Mouse (Mus musculus) layer of hippocampus, postnatal 10 days (tissue): Measurements from ENCODE around the gene Arhgap42. TPM values are rescaled to one million over a fixed set of nuclear protein-coding genes. Genes with fewer than 3 reads are reported as not detected.

Experiments
- DNase-seq, 2 experiments: peaks; one replicate each; pipeline ENCODE4 v3.0.0; 2021; ENCODE audit warnings: low spot score in 2 of 2
- long read RNA-seq: library from polyadenylated mRNA; stranded (forward); transcript quantifications from one replicate; pipeline ENCODE4 v2.0.0, GENCODE M21; 2023
- total RNA-seq, 2 experiments: library from RNA; stranded (reverse); gene quantifications; 2 replicates each; pipeline ENCODE4 v1.2.3; 2021

Gene Arhgap42
- total RNA-seq = 10 to 100 TPM; 12.6 to 15.6 TPM
- long read RNA-seq, partial matches to known transcripts = 0 of 3 reads
- long read RNA-seq, other reads (novel, unspliced or antisense) = 3 of 3 reads

DNA sequence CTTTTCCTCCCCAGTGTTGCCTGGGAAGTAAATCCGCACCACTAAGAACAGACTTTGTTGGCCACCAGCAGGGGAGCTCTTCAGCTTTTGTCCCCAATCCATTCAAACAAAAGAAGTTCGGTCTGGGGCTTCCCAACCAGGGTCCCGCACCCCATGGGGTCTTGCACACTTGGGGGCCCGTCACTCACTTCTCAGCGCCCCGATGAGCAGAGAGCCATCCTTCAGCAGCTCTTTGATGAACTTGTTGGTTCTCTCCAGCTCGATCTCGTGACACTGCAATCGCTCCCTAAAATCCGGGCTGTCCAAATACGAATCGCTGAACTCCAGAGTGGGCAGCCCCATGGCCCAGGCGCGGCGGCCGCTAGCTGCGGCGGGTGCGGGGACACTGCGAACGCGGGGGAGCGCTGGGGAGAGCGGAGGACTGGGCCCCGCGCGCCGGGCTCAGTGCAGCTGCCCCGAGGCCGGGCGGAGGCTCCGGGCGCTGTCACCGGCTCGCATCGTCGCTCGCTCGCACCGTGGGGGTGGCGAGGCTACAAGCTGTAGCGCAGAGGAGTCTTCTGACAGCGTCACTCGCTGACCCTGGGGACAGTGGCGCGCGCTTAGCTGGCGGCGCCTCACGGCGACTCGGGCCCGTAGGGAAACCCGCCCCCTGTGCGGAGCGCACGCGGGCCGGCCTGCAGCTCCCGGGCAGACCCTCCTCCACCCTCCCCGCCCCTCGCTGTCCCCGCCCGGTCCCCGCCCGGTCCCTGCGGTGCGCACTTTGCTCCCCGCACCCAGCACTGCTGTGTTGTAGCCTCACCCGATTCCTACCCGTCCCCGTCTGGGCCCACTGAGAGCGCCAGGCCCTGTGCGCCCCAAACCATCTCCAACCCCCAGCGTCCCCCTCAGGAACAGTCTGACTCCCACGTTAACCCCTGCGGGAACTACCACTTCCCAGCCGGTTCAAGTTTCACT lies at the start of gene Arhgap42:
Gene Arhgap42 (minus strand): TSS at position 664 of the 954 bp plus-strand sequence.
- peak; percentile 47 to 70 for DNase-seq

DNA sequence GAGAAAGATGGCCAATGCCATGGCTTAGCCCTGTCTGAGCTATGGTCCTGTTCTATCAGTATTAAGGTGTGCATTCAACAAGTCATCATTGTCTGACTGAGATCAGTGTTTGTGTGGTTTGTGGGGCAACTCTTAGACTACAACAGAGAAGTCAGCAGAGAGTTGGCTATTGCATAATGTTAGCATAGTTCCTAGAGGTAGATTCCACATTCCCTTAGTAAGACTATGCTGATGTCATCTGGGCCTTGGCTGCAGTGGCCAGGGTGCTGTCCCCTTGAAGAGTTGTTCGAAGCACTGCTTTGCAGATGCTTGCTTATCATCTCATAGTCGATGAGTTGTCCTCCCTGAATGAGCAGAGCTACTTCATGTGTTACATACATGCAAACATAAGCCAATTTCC lies 49.2 kb upstream of the Arhgap42 start:
- DNase-seq = no peak

DNA sequence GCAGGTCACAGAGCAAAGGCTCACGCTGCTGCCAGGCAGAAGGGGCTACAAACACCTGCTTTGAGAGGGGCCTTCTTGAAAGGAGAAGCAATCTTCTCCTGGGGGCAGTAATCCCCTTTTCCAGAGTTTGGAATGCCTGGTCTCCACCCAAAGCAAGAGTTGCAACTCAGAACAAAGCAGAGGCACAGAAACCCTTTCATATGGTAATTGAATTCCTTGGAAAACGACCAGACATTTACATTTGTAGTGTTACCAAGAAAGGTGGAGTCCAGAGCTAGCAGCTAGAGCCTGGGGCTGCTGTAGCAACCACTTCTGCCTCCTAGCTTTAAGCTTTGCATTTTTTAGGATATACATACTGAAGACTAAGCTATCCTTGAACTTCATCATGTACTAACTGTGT lies 30.4 kb upstream of the Arhgap42 start:
- DNase-seq = no peak

DNA sequence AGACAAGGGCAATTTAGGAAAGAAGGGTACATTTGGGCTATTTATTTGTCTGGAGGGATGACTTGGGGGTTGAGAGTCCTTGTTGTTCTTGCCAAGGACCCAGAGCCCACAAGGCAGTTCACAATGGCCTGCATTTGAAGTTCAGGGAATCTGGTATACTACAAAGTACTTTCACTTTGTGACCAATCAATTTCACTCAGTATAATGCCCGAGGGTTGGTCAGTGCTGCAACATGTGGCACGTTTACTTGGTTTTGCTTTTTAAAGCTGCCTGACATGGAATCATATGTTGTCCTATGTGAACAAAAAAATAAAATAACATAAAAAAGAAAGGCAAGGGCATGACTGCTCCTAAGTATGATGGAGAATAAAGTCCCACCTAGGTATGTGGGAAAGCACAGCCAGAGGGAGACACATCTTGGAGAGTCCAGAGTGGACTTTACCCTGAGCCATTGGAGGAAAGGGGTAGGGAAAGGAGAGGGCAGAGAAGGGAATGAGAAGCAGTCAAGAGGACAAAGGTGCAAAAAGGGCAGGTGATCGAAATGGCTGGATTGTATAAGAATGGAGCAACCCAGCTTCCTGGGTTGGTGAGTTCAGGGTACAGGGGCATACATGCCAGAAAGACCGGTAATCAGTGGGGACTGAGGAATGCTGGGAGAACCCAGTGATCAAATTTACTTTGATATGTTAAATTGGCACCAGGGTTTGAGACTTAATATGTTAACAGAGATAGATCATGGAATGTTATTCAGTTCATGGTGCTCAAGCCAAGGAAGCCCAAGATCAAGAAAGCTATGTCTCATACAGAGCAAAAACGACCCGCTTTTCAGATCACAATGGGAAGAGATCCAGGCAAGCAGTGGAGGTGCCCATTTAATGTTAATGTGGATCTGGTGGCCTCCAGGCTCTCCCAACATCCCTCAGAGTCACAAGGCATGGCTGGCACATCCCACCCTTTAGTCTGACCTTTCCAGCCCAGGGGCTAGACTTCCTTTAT lies 29.0 kb upstream of the Arhgap42 start:
- no peak for DNase-seq

DNA sequence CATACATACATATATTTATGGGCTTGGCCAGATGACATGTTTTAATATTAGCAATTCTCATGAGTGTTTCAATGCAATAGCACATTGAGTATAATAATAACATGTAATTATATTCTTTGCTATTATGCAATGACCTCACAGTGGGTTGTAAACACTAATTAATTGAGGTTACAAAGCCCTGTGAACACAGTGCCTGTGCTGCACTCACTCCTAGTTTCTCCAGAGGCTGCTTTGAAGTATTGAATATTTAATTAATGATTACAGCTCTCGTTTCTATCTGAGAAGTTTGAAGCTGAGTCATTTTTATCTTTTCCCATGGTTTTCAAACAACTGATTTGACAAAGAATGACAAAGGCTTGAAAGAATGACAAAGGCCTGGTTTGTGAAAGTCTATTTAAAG lies 24.6 kb upstream of the Arhgap42 start:
- no peak for DNase-seq

DNA sequence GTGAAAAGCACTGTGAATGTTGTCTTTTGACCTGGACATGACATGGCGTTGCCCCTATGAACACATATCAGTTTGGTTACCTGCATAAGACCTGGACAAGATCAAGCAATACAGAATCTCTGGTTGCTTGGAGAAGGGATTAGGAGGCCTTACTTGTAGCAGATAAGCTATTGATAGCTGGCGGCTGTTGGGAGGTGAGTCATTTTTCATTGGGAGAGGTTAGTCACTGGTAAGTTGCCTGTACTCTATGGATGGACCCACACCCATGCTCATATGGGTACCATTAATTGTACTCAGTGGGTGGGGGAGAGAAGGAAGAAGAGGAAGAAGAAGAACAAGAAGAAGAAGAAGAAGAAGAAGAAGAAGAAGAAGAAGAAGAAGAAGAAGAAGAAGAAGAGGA lies 23.6 kb upstream of the Arhgap42 start:
- DNase-seq = no peak

DNA sequence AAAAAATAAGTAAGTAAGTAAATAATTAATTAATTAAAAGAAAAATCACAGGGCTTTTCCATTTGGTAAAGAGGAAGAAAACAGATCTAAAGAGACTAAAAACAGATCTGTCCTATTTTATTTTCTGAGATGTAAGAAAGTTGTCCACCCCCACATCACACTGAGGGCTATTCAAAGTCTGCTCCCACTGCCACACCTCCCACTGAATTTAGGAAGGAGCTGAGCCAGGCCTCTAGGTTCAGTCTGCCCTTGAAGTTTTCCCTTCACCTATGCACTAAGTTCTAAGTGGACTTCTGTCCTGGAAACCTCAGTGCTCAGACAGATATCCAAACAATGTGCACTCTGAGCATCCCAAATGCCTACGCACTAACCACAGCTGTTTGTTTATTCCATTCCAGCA lies 15.9 kb upstream of the Arhgap42 start:
- no peak for DNase-seq

DNA sequence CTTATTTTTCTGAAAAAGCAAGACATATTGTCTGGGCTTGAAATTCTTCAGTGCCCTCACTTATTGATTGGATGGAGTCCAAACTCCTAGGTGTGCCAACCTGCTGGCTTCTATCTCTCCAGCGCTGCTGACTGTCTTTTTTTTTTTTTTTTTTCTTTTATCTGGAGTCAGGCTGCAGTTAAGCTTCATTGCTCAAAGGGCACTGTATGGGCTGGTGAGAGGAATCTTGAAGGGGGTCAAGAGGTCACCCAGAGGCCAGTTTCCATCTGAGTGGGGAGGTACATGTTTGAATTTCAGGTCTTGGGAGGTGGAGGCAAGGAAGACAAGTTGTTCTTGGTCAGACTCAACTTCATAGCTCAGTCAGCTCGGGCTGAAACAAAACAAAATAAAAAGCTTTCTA lies 9.6 kb upstream of the Arhgap42 start:
- DNase-seq = no peak

DNA sequence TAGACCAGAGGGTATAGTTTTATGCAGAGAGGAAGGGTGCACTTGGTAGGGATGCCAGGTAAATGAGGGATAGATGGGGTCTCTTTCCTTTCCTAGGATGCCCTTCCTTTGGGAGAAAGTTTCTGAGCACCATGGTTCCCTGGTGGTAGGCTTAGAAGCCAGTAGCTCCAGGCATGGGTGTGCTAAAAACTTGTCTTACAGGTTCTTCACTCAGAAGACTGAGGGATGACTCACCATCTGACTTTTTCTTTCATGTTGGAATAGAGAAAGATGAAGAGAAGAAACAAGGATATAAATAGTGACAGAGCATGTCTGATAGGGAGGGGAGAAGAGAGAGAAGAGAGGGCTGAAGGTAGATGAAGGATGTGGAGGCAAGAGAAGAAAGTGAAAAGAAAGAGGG lies 7.1 kb upstream of the Arhgap42 start:
- no peak for DNase-seq

DNA sequence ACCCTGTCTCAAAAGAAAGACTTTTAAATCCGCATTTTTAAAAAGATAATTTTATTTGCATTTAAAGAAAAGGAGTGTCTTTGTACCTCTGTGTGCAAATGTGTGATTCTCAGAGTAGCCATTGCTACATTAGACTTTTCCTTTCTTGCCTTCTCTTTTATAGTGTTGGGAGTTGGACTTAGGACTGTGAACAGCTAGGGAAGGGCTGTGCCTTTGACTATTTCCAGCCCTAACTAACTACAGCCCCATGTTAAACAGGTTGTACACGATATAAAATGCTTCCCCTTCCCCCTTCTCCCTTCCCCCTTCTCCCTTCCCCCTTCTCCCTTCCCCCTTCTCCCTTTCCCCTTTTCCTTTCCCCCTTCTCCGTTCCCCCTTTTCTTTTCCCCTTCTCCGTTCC lies 4.9 kb upstream of the Arhgap42 start:
- no peak for DNase-seq

DNA sequence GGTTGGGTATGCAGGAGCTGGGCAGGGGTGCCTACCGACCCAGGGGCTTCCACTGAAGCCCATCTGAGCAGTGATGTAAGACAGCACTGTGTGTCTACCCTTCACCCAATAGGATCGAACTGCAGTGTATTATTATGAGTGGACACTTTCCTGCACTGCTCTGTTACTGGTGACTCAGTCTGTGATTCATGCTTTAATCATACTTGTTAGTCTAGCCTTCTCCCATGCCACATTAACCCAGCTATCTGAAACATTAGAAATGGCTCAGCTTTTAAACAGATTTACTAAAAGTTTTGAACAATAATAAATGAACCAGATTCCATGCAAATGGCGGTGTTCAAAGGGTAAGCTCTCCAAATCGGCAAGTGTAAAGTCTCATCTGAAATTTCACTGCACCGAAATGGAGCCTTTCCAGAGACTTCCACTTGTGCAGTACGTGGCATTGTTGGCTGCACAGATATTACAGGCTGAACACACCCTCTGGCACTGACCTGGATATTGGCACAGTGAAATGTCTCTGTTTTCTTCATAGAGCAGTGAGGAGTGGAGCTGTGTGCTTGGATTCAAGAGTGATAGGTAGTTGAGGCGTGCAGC lies 2.4 kb upstream of the Arhgap42 start:
- no peak for DNase-seq

DNA sequence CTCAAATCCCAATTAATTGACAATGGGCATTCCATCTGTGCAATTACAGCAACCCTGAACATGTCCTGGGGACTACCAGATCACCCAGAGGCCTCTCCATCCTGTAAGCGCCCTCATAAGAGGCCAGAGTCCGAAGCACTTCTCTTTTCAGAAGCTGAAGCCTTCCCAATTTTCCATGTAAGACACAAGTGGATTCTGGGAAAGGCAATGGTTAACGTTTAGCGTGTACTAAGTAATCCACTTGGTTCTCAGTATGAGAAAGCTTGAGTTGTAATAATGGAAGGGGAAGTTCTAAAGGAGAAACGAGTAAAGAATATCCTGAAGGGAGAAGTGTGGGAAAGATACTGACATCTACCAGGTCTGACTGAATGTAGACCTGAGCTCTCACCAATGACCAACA lies 1.4 kb downstream of the Arhgap42 start:
- no peak for DNase-seq

DNA sequence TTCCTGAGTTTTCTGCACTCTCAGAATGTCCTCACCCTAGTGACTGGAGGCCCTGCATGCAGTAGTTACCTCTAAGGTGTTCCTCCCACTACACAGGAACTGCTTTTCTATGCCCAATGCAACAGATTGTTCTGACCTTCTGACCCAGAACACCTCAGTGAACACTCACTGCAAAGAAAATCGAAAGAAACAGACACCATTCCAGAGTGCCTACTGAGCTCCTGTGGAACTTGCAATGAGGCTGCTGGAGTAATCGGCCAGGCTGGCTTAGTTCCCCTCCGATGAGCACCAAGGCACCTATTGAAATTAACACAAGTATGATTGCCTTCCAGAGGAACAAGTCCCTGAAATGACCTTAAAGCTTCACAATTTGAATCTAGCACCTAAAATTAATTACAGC lies 9.2 kb downstream of the Arhgap42 start:
- DNase-seq = no peak

DNA sequence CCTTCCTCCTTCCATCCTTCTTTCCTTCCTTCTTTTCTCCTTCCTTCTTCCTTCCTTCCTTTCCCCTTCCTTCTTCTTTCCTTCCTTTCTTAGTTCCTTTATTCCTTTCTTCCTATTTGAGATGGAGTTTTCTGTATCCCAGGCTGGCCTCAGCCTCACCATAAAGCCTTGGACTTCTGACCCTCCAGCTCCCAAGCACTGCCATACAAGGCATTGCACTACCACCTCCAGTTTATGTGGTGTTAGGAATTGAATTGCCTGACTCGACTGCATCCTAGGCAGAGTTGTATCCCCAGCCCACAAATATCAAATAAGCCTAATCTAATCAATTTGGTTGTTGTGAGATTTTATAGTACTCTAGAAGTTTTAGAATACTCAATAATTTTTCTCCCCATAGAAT lies 14.1 kb downstream of the Arhgap42 start:
- no peak for DNase-seq

DNA sequence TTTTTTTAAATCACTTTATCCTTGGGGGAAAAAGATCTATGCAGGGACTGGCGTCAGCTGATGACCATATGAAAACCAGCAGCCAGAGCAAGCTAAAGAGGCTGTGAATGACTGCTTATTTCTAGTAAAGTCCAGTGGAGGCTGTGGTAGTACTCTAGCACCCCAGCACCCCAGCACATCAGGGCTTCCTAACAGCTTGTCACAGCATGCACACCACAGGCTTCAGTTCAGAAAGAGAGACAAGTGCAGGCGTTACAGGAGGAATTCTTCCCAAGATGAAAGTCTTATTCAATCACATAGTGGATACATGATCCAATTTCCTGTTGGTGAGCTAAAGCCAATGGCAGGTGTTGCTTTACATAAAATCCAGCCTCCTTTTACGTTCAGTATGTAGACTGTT lies 15.5 kb downstream of the Arhgap42 start:
- no peak for DNase-seq

DNA sequence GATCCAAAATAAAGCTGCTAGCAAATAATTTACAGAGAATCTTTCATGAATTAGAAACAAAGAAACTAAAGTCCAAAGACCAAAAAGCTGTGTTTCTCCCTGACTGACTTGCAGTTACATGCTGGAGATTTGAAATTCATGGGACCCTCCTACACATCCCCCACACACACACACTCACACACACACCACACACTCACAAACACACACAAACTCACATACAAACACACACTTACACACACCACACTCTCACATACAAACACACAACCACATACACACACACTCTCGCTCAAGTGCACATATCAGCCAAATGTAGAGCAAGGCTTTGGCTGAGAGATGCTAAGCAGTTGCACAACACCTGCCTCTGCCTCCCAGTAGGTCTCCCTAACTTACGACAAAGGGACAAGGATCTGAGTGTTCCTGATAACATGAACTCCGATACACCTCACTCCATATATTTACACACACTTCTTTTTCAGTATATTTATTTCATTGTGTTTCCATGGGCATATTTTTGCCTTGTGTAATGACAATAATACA lies 16.9 kb downstream of the Arhgap42 start:
- no peak for DNase-seq

DNA sequence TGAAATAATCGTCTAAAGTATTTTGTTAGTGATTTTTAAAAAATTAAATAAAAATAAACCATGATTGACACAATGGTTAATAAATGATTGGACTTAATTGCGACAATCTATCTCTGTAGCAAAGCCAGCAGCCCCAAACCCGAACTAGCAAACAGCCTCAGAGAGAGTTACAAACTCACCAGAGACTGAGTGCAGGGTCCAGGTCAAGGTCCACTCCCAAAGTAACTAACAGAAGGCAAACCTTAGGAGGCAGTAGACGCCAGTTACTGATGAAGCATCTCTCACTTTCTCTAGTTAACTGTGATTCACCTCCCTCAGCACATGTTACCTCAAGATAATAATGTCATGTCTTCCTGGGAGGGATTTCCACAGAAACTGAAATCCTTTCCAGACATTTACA lies 17.7 kb downstream of the Arhgap42 start:
- no peak for DNase-seq

DNA sequence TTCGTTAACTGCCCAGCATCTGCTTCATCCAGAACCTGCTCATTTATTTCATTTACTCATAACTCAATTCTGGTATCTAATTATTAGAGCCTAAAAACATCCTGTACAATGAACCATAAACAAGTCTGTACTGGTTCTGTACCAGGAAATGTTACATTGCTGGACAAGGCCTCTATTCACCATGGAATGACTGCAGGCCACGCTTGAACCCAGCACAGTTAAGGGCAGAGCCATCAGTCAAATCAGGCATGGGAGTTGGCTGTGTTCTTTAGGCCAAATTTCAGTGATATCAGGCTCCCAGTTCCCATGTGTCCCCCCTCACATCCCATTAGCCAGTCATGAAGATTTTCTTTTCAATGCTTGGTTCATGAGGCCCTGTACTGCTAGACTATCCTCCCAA lies 20.6 kb downstream of the Arhgap42 start:
- no peak for DNase-seq

DNA sequence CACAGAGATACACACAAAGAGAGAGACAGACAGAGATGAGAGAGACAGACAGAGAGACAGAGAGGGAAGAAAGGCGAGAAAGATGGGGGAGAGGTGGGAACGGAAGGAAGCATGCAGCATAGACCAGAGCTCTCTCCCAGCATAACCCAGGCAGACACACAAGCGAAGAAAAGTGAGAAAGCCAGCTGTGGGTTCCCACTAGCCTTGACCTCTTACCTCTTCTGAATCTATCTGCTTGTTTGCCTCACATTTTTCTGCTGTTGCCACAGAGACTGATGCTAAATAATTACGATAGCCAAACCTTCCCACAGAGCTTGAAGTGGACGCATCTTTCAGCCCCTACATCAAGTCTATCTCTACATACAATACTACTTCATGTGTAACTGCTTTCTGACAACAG lies 24.1 kb downstream of the Arhgap42 start:
- no peak for DNase-seq

DNA sequence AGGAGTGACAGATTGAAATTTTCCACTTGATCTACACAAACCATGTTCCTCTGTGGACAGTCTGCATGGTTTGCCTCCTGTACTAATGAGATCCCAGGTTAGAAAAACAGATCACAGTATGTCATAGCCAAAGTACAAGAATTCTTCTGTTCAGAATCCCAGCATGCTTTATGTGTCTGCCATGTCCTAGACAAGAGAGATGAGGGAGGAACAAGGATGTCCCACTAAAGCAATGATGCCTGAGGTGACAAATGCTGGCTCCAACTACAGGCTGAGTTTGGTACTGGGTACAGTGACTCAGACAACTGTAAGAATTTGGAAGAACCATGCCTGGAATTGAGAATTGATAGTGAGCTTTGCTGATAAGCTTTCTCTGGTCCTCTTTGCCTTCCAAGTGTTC lies 24.6 kb downstream of the Arhgap42 start:
- no peak for DNase-seq

DNA sequence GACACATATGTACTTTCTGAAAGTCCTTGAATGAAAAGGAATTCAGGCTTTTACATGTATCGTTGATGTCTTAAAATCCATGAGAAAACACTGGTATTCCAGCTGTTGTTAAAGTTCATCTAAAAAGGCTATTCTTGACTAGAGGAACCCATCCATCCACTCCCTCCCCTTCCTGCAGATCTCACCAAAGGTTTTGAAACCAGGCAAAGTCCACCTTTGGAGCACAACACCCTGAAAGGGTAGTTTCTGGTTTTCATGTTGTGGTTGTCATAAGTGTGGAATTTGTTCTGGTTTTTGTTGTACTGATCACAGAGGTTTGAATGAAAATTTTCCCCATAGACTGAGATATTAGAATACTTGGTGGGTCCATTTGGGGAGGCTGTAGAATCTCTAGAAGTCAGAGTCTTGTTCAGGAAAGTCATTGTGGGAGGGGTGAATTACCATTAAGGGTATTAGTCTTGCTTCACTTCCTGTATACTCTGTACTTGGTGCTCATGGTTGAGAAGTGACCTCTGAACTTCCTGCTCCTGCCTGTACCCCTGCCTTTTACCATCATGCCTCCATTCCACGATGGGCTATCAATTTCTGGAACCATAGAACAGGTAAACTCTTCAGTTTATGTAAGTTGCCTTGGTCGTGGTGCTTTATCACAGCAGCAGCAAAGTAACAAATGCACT lies 27.4 kb downstream of the Arhgap42 start:
- no peak for DNase-seq
